Mouse (Mus musculus): Measurements from ENCODE around the gene Rere.

GRCm38 (mm10) chr4:150275531-150275930 is 5.9 kb upstream of the Rere start:
- no peak for TF ChIP-seq CTCF (IDR thresholded peaks at IDR 0.05; ENCODE audit: borderline replicate concordance, extremely low read depth, insufficient read depth, insufficient read length)
- no peak for TF ChIP-seq POLR2A (IDR thresholded peaks at IDR 0.05; ENCODE audit: borderline replicate concordance, extremely low read depth, insufficient read depth, insufficient read length, poor library complexity, severe bottlenecking)
